Mouse (Mus musculus): ENCODE results near the gene Tspan31.

DNA sequence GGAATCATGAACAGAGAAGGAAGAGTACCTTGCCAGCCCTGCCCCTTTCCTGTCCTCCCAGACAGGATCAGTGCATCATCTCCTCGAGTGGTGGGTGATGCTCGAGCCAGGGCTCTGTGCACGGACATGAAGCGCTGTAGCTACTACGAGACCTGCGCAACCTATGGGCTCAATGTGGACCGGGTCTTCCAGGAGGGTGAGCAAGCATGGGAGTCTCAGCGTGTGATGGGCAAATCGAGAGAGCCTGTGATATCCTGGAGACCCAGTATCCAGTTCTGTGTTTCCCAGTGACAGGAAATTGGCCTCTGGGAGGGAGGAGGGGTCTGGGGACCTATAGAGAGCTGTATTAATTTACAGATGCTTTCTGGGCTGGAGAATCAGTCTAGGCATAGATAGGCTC lies 15.0 kb upstream of the Tspan31 start:
- TF ChIP-seq CTCF (conservative IDR thresholded peaks at IDR 0.05; ENCODE audit: low read length) (no peak), POU5F1 (IDR thresholded peaks at IDR 0.05; ENCODE audit: borderline replicate concordance, low read length) (no peak)
